Mouse (Mus musculus): ENCODE measurements around the gene Qdpr. TPM values are rescaled to one million over a fixed set of nuclear protein-coding genes. Genes with fewer than 3 reads are reported as not detected.
"Not testable (repeated sequence)": the region's sequence is repeated elsewhere in the genome, so short reads cannot be mapped to it uniquely, and the experiment has no call there.

Gene Qdpr
- total RNA-seq, 4 experiments from 2014 or later: 41.4 to 61.9 (median 49.1) TPM

DNA sequence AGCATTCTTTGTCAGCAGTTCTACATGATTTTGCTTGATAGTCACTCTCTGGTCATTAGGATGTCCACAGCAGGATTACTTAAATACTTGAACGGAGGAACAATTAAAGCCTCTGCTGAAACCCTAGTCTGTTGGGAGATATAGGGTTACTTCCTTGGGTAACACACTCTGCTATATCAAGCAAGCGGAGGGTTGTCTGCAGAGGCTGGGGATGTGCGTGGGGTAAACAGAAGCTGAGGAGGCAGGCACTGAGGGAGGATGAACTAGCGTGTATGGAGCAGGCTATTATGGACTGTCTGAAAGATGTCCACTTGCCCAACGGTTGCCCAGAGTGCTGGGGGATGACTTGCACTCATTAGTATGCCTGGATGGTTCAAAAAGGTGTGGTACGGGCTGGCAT, 3.4 kb upstream of the Qdpr start, which contains the start of gene Clrn2:
TSS of gene Clrn2 (plus strand) at position 301 of the 400 bp plus-strand sequence.
- DNase-seq (ENCODE audit: low spot score in 2 of 2): no peak

DNA sequence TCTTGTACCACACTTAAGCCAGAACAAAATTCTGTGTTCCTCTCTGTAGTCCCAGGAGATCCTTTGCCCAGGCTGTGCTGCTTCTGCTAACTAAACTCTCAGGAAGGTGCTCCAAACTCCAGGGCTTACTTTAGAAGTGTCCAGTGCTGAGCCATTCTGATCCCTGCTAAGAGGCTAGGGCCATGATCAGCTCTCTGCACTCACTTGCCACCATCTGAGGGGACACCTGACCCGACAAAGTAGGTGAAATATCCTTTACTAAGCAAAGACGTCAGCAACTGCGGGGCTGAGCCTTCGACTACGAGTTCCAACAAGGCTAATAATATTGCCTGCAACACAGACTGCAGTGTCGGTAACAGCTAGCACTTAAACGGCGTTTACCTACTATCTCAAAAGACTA, 830 bp downstream of the Qdpr start:
- DNase-seq (ENCODE audit: low spot score in 2 of 2): no peak

DNA sequence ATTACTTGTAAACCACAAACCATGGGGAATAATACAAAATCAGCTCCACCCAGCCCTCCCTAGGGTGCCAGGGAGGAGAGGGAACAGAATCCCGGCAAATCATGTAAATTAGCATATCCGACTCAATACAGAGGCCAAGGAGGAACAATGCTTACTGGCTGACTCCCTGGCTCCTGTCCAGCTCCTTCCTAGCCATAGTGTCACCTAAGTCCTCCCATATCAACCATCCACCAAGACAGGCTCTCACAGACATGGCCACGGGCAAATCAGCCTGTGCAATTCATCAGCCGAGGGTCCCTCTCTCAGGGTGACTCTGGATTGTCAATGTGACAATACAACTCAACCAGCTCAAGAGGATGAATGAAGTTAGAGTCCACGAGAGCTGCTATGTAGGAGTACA, 1.4 kb downstream of the Qdpr start:
- DNase-seq (ENCODE audit: low spot score in 2 of 2): no peak

DNA sequence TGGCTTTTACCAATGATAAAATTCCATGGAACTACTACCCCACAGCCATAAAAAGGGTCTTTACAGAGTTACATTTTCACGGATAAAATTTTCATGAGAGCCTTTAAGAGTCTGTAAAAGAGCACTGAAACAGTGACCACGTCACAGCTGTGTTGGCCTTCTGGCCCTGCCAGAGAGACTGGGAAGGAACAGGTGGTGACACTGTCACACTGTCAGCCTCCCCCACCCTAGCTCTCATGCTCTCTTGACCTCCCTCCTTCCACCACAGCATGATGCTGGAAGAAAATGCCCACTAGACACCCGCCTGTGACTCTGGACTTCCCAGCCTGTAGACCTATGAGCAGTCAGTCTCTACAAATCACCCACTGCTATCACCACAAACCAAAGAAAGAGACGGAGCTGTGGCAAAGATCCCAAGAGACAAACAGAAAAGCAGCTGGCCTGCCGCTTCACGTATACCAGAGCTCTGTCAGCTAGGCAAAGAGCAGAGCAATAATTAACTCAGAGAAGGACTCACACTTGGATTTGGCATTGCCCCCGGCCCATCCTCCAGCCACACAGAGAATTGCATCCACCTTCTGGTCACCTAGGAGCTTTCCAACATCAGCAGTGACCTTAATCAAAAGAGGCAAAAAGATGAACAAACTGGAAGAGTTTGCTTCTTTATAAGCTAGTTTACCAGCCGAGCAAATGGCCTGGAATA, 5.8 kb downstream of the Qdpr start:
- no peak for DNase-seq (ENCODE audit: low spot score in 2 of 2)

DNA sequence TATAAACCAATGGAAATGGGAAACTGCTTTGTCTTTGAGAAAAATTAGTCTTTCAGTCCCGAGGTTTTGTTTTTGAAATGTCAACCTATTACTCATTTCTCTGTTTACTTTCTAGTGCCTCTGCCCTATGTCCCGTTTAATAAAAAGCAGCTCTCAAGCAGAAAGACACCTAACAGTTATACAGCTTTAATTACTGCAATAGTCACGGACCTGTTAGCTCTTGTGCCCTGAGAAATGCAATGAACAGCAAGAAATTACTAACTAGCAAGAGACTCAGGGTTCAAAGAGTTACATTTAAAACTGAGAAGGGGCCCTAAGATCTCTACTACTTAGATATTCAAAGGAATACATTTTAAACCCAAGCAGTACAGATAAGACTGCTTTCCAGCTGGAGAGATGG, 8.3 kb downstream of the Qdpr start:
- no peak for DNase-seq (ENCODE audit: low spot score in 2 of 2)

DNA sequence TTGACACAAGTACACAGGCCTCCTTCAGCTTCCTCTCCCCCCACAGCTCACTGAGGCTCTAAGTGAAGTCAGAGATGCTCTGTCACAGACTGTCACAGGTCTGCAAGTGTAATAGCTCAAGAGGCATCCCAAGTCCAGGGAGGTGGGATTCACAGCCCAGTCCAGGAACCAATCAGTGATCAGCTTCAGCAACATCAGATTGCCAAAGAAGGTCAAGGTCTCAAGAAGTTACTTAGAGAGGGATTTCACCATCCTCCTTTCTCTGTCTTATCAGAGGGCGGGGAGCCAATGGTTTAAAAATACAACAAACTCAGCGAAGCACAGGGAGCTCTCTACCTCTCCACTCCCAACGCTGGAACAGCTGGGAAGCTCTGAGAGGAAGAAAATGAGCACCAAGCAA, 8.9 kb downstream of the Qdpr start:
- no peak for DNase-seq (ENCODE audit: low spot score in 2 of 2)

DNA sequence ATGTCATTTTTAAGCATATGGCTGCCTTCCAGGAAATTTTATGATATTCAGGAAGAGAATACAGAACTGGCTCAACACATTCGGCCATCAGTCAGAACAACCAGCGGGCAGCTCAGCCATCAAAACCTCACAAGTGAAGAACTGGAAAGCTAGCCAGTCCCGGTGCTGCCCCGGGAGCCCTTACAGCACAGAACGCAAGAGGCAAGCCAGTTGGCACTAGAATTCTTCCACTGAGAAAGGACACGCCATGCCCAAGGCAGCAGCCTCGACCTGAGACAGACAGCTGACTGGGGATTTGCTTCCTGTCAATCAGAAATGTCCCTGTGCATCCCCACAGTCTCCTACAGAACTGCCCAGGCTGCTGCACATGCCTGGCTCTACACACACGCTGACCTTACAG, 11.7 kb downstream of the Qdpr start:
- peak; percentile 22 to 31 for DNase-seq (ENCODE audit: low spot score in 2 of 2)

DNA sequence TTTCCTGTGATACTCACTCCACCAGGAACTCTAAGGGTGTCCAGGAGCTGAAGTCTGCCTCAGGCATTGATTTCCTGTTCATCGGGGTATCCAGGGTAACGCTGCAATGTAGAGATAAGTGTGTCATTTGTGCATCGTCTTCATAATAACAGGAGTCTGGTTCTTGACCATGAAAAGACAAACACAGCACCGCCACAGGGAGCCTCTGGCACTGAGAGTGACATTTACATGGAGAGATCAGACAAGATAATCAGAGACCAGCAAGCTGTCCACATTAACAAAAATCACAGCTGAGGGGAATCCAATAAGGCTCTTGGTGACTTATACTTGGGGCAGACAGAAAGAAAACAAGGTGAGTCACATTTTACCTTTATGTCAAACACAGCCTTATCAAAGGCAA, 12.2 kb downstream of the Qdpr start:
- no peak for DNase-seq (ENCODE audit: low spot score in 2 of 2)

DNA sequence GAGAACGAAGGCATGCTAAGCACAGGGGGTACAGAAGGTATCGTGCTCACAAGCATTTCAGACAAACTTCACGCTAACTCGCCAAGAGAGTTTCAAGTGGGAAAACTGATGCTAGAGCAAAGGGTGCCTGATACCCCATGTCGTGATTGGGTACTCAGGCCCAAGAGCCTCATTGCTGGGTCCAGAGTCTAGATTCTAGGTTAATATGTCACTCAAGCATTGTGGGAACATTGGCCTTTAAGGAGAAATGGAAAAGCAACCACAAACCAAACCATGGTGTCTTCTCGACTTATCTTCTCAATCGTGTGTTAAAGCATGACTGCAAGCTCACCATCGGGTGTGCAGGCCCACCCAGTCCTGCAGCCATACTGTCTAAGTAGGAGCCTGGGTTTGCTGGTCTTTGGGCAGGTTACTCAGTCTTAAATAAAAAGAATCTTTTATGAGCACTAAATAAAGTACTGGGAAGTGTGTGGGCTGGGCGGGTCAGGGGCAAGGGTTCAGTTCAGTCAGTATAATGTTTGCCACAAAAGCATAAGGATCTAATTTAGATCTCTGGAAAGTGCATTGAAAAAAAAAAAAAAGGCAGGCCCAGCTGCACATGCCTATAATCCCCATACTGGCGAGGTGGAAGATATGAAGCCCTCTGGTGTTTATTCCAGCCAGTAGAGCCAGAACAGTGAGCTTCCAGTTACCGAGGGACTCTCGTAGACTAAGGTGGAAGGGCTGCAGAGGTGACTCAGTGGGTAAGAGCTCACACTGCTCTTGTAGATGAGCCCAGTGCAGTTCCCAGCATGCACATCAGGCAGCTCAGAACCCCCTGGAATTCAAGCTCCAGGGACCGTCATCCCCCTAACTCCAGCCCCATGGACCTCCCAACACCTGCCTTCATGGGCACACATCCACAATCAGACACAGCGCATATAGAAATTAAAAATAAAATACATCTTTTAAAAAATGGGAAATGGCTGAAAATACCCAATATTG, 13.8 kb downstream of the Qdpr start:
- DNase-seq (ENCODE audit: low spot score in 2 of 2): no peak

DNA sequence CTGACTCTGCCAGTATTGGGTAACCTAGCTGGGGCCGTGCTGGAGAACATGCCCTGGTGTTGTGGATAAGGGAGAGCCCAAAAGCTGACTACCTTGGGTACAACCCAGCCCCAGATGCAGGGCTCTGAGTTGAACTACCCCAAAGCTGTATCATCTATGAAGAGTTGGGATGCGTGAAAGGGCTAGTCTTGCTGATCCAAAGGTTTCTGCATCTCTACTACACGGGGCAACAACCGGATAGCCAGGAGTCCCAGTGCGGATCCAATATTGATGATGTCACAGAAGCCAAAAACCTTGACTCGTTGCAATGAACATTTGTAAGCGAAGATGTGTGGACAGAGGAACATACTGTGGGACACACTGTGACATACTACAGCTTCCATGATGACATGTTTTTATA, 22.1 kb downstream of the Qdpr start:
- DNase-seq (ENCODE audit: low spot score in 2 of 2): no peak

DNA sequence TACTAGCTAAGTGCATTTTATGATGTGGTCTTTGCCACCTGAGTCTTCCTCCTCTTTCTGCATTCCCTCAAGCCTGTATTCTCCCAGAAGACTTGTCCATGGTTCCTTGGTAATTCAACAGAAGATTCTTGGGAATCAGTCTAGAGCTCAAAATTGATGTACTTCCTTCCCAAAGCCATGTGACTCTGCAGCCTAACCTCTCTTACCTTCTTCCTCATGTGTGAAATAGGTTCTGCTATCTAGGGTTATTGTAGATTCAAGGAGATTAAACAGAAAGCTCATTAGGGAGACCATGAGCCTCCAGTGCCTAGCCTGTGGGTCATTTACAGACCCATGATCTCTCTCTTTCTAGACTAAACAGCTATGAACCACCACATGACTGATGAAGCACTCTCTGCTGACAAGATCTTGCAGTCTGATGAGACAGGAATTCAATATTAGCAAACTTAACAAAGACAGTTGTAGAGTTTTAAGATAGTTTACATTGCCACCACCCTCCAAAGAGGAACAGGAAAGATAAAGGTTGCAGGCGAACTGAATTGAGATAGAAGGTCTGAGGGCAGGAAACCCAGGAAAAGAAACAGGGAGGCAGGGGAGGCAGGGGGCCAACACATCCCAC, 23.5 kb downstream of the Qdpr start:
- DNase-seq (ENCODE audit: low spot score in 2 of 2): no peak

DNA sequence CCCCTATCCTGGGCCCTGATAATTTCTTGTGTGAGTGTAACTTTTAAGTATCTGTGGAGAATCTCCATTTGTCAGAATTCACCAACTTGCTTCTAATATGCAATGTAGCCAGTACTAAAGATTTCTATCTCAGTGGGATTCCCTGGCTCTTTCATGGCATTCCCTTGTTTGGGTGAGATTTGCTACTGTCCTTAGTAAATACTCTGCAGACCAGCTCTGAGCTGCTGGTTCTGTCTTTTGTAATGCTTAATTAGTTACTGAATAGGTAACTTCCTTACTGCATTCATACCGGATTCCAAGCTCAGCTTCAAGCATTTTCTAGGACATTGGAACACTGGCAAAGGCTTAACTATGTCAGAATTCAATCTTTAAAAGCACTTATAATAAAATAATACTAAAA, 24.3 kb downstream of the Qdpr start:
- not testable (repeated sequence) for DNase-seq (ENCODE audit: low spot score in 2 of 2)

DNA sequence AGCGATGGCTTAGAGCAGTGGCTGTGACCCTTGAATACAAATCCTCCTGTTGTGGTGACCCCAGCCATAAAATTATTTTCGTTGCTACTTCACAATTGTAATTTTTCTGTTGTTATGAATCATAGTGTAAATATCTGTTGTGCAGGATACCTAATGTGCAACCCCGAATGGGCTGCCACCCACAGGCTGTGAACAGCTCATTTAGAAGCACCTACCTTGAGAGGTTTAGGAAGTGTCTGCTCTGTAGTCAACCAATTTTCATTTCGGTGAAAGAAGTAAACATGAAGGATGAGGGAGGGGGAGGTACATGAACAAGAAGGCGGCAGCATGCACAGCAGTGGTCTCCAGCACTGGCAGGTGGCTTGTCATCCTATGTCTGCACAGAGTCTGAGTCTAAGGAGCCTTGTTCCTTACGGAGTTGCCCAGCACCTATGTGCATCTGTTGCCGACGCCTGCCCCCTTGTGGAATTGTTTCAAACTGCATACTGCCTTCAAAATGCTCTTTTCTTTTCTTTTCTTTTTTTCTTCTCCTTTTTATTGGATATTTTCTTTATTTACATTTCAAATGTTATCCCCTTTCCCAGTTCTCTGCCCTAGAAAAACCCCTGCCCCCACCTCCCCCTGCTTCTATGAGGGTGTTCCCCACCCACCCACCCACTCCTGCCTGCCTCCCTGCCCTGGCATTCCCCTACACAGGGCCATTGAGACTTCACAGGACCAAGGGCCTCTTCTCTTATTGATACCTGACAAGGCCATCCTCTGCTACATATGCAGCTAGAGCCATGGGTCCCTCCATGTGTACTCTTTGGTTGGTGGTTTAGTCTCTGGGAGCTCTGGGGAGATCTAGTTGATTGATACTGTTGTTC, 25.8 kb downstream of the Qdpr start:
- no peak for DNase-seq (ENCODE audit: low spot score in 2 of 2)

DNA sequence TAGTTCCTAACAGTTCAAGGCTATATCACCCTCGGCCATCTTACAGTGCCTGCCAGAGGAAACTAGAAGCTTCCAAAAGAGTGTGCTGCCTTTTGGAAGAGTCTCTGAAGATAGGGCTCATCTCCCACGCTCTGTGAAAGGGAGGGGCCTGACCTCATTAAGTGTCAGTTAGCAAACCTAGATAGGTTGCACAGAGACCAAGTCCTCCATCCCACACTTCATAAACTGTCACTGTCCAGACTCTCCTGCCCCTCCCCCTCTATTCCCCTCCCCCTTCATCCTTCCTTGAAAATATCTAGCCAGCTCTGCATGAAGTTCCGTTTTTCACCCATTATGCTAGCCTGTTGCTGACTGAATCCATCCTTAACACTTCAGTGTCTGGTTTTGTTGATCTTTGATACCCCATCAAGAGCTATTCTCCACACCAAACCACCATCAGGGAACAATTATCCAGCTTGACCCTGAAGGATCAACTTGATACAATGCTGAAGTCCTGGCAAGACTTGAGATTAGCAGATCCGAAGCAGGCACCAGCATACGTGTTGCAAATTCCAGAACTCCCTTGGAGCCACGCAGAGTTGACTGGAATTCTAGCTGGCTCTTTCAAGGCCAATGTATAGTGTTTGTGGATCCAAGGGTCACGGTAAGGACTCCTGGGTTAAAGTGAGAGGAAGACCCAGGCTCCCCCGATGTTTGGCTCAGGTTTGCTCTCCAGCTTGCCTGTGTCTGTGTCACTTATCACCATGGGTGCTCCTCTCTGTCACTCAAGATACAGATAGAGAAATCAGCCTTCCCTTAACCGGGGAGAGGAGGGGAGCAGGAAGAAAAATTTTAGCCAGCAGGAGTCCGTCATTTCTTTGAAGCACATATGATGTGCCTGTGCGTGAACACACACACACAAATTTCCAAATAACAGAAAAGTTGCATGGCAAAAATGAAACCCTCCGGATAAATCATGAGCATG, 27.9 kb downstream of the Qdpr start:
- no peak for DNase-seq (ENCODE audit: low spot score in 2 of 2)

DNA sequence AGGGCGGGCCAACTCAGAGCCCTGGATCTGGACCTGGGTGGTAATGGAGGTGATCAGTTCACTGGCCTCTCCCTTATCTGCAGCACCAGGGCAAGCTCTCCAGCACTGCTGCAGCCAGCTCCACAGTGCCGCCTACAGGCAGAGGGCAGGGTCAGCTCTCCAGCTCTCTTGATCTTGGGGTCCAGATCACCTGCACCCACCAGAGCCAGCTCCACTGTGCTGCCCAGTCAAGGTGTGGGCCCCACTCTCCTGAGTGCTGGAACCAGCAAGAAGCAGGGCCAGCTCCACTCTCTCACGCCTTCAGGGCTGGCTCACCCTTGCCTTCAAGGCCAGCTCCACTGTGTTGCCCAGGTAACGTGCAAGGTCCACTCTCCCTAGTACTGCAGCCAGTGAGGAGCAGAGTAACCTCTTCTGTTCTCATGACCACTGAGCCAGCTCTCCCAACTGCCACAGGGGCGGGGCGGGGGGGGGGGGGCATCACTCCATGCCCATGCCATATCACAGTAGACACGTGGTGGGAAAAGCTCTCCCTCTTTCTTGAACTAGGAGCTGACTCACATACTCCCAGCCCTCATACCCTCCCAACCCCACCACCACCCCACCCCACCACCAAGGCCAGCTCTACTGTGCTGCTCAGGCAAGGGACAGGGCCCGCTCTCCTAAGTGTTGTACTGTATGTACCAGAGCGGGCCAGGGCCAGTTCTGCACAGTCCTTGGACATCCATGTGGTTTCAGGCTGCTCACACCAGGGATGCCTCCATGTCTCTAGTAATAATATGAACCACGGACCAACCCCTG, 30.0 kb downstream of the Qdpr start:
- no peak for DNase-seq (ENCODE audit: low spot score in 2 of 2)

DNA sequence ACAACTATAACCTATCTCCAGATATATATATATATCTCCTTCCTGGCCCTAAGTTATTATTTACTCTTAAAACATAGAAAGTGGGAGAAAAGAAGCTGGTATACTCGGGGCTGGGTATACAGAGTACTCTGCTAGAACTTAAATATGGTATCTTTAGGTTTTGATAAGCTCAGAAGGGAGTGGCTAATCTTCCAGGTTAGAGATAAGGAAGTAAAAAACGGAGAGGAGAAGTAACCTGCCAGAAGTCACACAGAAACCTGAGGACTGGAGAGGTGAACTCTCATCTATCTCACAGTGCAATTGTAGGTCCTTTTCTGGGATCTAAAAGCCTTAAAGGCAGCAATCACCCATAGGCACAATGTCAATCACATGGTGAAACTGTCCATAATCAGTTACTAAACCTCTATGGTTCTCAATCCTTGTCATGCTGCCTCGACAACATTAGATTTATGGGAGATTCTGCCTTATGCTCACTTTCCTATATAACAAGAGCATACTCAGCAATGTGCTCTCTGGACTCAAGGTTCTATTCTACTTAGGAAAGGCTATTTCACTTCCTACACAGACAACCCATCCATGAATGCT, 32.1 kb downstream of the Qdpr start:
- DNase-seq (ENCODE audit: low spot score in 2 of 2): no peak

DNA sequence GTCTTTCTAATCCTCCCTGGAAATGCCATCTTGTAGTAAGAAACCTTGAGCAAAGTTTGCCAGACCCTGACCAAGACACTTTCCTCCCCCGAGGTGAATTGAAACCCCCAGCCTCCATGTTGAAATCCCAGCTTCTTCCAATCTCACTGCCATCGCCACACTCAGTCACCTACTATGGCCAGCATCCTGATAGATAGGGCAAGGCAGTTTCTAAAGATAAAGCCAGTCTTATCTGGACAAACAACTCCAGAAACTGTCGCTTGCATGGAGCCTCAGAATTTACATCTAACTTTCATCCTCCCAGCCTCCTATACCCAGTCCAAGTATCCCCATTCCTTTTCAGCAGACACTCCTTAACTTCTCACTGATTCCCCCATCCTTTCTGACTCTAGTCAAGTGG, 33.6 kb downstream of the Qdpr start:
- DNase-seq (ENCODE audit: low spot score in 2 of 2): no peak

DNA sequence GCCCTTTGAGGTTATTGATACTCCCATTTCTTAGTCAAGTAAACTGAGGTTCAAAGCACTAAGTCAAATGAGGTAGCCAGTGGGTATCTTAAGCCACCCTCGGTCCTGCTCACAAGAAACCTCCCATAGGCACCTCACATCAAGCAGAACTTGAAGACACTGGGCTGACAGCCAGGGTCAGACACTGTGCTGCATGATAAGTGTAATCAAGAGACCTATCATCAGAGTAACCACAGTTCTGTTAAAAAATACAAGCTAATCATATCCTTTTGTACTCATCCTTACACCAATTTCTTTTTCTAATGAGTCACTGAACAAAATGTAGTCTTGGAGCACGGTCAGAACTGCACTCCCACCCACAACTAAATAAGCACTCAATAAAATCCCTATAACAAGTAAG, 43.9 kb downstream of the Qdpr start:
- DNase-seq (ENCODE audit: low spot score in 2 of 2): no peak

DNA sequence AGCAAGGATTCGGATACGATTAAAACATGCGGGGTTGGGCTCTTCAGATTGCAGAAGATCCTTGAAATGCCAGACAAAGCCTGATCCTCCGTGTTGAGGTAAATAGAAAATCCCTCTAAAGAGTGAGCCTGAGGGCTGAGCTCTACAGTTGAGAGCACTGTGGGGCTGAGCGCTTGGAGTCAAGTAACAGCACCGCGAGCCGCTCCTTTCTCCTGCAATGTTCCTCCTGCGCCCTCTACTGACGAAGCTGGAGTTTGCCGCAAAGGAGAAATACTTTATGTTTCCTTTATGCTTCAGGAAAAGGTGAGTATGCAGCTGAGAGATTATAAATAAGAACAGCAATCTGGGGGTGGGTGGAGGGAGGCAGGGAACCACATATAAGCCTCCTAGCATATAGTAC, 47.4 kb downstream of the Qdpr start:
- DNase-seq (ENCODE audit: low spot score in 2 of 2): peak; percentile 8 to 16
